Mouse (Mus musculus) cerebellum, adult 2 months (tissue): Measurements from ENCODE around the gene Kcne3.

Source experiments
- CTCF ChIP-seq: fragments of 200-500 bp; IDR thresholded peaks from 2 replicates; pipeline ENCODE4 v1.5.1; 2011; ENCODE audit warnings: low read depth, mild to moderate bottlenecking, control low read depth, low read length, moderate library complexity, borderline replicate concordance; ENCODE audit not compliant: insufficient read depth
- POLR2A ChIP-seq: fragments of 200-500 bp; IDR thresholded peaks from 2 replicates; pipeline ENCODE4 v1.6.1; 2011; ENCODE audit warnings: low read length, control low read depth, borderline replicate concordance; ENCODE audit not compliant: insufficient read depth

DNA sequence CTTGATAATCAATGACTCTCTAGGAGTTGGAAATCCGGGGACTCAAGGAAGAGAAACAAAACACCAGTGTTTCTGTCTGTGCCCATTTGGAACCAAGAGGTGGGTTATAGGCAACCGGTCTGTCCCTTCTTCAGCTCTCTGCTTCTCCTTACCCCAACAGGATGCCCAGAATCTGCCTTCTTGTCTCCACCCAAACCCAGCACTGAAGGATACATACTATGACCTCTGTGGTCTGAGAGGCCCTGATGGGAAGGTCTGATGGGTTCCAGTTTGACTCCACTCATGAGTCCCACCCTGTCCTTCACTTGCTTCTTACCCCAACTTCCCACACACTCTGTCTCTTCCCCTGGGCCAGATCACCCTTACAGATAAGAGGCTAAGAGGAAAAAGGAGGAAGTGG lies 4.9 kb downstream of the Kcne3 start:
- TF ChIP-seq CTCF (no peak), POLR2A (no peak)
